Mouse (Mus musculus) stomach, embryonic 14.5 days (tissue): ENCODE results near the gene Fsip1. TPM values are rescaled to one million over a fixed set of nuclear protein-coding genes. Genes with fewer than 3 reads are reported as not detected.
A peak's percentile ranks its signal among the peaks of the same experiment; 100 is the strongest.

Experiments
- ATAC-seq: fragments of 200-750 bp; cut with Nextera tagmentation; 2 replicates; pipeline ENCODE4 v1.8.0; 2017; ENCODE audit warnings: low read depth, moderate TSS enrichment; ENCODE audit not compliant: insufficient number of reproducible peaks, insufficient read depth, low FRiP score
- H3K27ac ChIP-seq: fragments of 300-500 bp; sonication (generic); 2 replicates; pipeline ENCODE4 v1.5.1; 2014; ENCODE audit warnings: mild to moderate bottlenecking, low read length, moderate library complexity, mixed read lengths
- H3K27me3 ChIP-seq: fragments of 300-500 bp; sonication (generic); 2 replicates; pipeline ENCODE4 v1.6.1; 2014; ENCODE audit warnings: low read length, control low read depth, mixed read lengths; ENCODE audit not compliant: control insufficient read depth, insufficient read depth
- H3K36me3 ChIP-seq: fragments of 300-500 bp; sonication (generic); 2 replicates; pipeline ENCODE4 v1.6.1; 2014; ENCODE audit warnings: mild to moderate bottlenecking, control low read depth, low read length, moderate library complexity, mixed read lengths; ENCODE audit not compliant: control insufficient read depth, insufficient read depth
- H3K4me1 ChIP-seq: fragments of 300-500 bp; sonication (generic); 2 replicates; pipeline ENCODE4 v1.6.1; 2014; ENCODE audit warnings: low read length, control low read depth, mixed read lengths; ENCODE audit not compliant: control insufficient read depth, insufficient read depth
- H3K4me2 ChIP-seq: fragments of 300-500 bp; sonication (generic); replicated peaks from 2 replicates; pipeline ENCODE4 v1.6.1; 2014; ENCODE audit warnings: low read depth, low read length, control low read depth
- H3K4me3 ChIP-seq: fragments of 300-500 bp; sonication (generic); 2 replicates; pipeline ENCODE4 v1.5.1; 2014; ENCODE audit warnings: low read depth, low read length, control low read depth
- H3K9ac ChIP-seq: fragments of 300-500 bp; sonication (generic); replicated peaks from 2 replicates; pipeline ENCODE4 v1.6.1; 2014; ENCODE audit warnings: low read depth, mild to moderate bottlenecking, control low read depth, low read length, moderate library complexity, mixed read lengths
- H3K9me3 ChIP-seq: fragments of 300-500 bp; sonication (generic); 2 replicates; pipeline ENCODE4 v1.6.1; 2016; ENCODE audit warnings: low read depth, low read length, control low read depth; ENCODE audit not compliant: control insufficient read depth
- WGBS: fragments of 180-500 bp; shearing (Covaris S2); extraction: QIAGEN DNeasy Blood & Tissue Kit; methylation state at CpG from one replicate; pipeline ENCODE4 v1.1.7; 2014; 5-methylcytosine and 5-hydroxymethylcytosine counted together
- polyA plus RNA-seq: library from polyadenylated mRNA; unstranded; fragments of >200 nt; fragmentation: Nextera tagmentation; extraction: Ambion mirVana; gene quantifications from 2 replicates; pipeline ENCODE4 v1.2.1, GENCODE M21; 2014

The Fsip1 gene
- polyA plus RNA-seq, 1 experiment from 2014 or later = 0.43 TPM

DNA sequence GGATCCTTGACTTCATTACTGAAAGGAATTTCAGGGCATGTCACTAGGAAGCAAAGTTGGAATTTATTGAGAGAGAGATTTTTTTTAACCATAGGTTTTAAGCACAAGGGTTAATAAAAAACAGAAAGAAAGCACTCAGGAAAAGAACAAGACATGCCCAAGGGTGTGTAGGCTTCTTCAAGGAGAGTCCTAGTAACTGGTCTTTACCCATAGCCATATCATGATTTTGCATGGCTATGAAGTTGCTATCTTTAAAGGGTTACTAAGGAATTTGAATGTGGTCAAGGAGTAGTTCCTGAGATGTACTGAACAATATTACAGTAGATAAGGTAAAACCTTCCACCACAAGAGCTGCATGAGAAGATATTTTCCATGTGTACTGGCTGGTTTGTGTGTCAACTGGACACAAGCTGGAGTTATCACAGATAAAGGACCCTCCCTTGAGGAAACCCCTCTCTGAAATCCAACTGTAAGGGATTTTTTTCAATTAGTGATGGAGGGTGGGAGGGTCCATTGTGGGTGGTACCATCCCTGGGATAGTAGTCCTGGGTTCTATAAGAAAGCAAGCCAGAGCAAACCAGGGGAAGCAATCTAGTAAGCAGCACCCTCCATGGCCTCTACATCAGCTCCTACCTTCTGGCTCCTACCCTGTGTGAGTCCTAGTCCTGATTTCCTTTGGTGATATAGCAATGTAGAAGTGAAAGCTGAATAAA is 76.7 kb downstream of the Fsip1 start:
- Histone ChIP-seq H3K27ac (no peak overlapping the region; the same call in 1 of the 2 replicates), H3K36me3 (no peaks in the 10 kb centered on the region), H3K27me3 (no peaks in the 10 kb centered on the region), H3K4me2 (peak overlapping the region; percentile 38; the same call in 1 of the 2 replicates), H3K9ac (no peak overlapping the region), H3K9me3 (no peaks in the 10 kb centered on the region), H3K4me3 (no peak overlapping the region), H3K4me1 (no peaks in the 10 kb centered on the region)
- no peak for ATAC-seq

DNA sequence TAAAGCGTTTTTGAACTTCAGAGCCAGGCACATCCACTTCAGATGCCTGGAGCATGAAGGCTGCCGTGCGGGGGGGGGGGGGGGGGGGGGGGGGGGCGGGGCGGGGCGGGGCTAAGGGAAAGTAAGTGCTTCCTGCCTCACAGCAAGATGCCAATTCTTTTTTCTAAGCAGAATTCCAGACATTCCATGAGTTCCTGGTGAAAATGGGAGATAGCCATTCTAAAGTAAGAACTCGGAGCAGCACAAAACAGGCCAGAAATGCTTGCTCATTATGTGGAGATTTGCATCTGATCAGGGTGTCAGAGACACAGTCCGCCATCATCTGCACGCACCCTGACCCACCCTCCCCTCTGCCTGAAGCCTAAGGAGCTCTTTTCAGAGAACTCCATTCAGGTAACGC is 77.3 kb downstream of the Fsip1 start:
- no peaks in the 10 kb centered on the region for H3K9me3 ChIP-seq
- no peak overlapping the region; the same call in 1 of the 2 replicates for H3K27ac ChIP-seq
- H3K4me3 ChIP-seq = no peak overlapping the region
- H3K9ac ChIP-seq = no peak overlapping the region
- H3K27me3 ChIP-seq = no peaks in the 10 kb centered on the region
- no peaks in the 10 kb centered on the region for H3K36me3 ChIP-seq
- WGBS = 6% methylated on average over 8 of the region's 10 CpGs
- H3K4me2 ChIP-seq = peak overlapping the region; percentile 38; the same call in 1 of the 2 replicates
- ATAC-seq = no peak
- H3K4me1 ChIP-seq = no peaks in the 10 kb centered on the region

DNA sequence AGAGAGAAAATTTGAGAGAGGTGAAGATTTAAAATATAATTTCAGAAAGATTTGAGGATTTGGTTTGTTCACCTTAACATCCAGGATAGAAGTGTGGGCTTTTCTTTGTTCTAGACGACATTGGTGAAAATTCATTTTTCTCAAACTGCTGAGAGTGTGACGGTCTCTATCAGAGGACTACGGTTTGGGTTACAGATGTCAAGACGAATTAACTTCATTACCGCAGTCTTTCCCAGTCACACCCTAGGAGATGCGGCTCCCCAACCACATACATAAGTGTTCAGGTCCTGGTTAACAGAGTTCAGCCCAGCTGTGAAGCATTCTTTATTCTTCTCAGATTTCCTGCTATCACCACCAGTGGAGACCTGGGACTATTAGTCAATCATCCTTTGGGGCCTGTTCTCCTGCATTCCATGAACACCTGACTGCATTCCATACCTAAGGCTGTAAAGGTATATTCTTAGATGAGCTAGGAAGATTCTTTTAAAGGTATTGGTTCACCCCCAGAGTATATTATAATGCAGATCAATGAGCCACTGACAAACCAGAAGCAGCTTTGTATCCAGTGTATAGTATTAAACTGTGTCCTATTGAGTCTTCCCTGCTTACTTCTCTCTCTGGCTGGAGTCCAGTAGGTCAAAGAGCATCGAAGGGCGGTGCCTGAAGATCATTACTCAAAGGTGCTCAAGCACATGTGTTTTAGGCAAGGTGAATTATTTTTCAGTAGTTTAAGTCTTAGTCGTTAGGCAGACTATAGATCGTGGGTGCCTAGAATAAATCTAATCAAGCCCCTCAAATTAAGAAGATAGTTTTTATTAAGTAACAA is 82.0 kb downstream of the Fsip1 start:
- Histone ChIP-seq H3K4me2 (no peak overlapping the region), H3K4me3 (no peak overlapping the region), H3K27me3 (no peaks in the 10 kb centered on the region), H3K4me1 (no peaks in the 10 kb centered on the region), H3K9me3 (peaks cover 4% of the 10 kb centered on the region; the same call in 1 of the 2 replicates), H3K36me3 (no peaks in the 10 kb centered on the region), H3K9ac (no peak overlapping the region), H3K27ac (no peak overlapping the region)
- ATAC-seq = no peak
- 55% methylated on average over 10 of the region's 10 CpGs for WGBS

DNA sequence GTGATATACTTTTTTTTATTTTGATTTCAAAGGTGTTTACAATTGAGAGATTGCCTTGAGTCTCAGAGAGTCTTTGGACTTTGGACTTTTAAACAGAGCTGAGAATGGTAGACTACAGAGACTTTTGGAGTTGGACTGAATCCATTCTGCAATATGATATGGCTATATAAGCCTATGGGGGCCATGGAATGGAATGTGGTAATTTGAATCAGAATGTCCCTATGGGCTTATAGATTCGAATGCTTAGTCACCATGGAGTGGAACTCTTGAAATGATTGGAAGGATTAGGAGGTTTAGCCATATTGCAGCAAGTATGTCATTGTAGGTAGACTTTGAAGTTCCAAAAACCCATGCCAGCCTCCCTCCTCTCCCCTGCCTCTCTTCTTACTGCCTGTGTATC is 88.5 kb downstream of the Fsip1 start:
- 67% methylated on average over 1 of the region's 1 CpGs for WGBS
- no peak for ATAC-seq
- no peak overlapping the region for H3K4me2 ChIP-seq
- no peak overlapping the region for H3K9ac ChIP-seq
- H3K9me3 ChIP-seq = peaks cover 4% of the 10 kb centered on the region; the same call in 1 of the 2 replicates
- H3K4me1 ChIP-seq = 0 out of 2 replicates have a peak, but pooled peaks cover 3% of the 10 kb centered on the region
- H3K27me3 ChIP-seq = no peaks in the 10 kb centered on the region
- H3K4me3 ChIP-seq = no peak overlapping the region
- H3K27ac ChIP-seq = no peak overlapping the region
- no peaks in the 10 kb centered on the region for H3K36me3 ChIP-seq

DNA sequence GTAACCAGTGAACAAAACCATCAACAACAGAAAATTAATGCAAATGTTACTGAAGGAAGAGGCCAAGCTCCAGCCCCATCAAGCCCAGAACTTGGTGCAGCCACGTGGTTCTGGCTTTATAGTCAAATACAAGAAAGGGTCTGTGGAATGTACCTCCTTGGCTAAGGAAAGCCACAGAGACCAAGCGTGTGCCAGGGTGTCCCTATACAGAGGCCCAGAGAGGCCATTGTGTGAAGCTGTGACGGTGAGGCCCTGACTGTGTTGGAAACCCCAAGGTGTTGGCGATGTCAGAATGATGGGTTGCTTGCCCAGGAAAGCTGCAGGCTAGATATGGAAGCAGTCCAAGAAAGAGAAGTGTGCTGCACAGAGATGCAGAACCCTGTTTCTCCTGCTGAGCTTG is 89.0 kb downstream of the Fsip1 start:
- no peak for ATAC-seq

DNA sequence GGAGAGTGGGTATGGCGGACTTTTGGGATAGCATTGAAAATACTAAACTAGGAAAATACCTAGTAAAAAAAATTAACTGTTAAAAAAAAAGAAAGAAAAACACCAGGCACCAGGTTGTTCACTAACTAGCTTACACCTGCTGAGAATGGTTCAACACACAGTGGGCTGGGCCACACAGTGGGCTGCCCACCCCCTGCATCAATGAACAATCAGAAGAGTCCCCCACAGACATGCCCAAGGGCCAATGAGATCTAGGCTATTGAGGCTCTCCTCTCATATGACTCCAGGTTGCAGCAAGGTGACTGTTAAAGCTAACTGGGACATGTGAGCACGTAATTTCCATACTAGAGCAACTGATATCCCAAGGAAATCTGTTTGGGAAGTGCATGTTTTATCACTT is 91.1 kb downstream of the Fsip1 start:
- Histone ChIP-seq H3K27me3 (no peaks in the 10 kb centered on the region), H3K9ac (no peak overlapping the region), H3K27ac (no peak overlapping the region), H3K4me2 (no peak overlapping the region), H3K4me3 (no peak overlapping the region), H3K4me1 (peaks cover 11% of the 10 kb centered on the region; the same call in 1 of the 2 replicates), H3K9me3 (peaks cover 4% of the 10 kb centered on the region; the same call in 1 of the 2 replicates), H3K36me3 (no peaks in the 10 kb centered on the region)
- 94% methylated on average over 2 of the region's 2 CpGs for WGBS
- no peak for ATAC-seq

More for the DNA sequence above, 89.0 kb downstream of the Fsip1 start:
- no peak overlapping the region for H3K4me3 ChIP-seq
- H3K4me2 ChIP-seq = no peak overlapping the region
- no peak overlapping the region for H3K27ac ChIP-seq
- no peaks in the 10 kb centered on the region for H3K36me3 ChIP-seq
- WGBS = 75% methylated on average over 4 of the region's 4 CpGs
- no peak overlapping the region for H3K9ac ChIP-seq
- H3K9me3 ChIP-seq = peaks cover 4% of the 10 kb centered on the region; the same call in 1 of the 2 replicates
- 0 out of 2 replicates have a peak, but pooled peaks cover 3% of the 10 kb centered on the region for H3K4me1 ChIP-seq
- no peaks in the 10 kb centered on the region for H3K27me3 ChIP-seq

DNA sequence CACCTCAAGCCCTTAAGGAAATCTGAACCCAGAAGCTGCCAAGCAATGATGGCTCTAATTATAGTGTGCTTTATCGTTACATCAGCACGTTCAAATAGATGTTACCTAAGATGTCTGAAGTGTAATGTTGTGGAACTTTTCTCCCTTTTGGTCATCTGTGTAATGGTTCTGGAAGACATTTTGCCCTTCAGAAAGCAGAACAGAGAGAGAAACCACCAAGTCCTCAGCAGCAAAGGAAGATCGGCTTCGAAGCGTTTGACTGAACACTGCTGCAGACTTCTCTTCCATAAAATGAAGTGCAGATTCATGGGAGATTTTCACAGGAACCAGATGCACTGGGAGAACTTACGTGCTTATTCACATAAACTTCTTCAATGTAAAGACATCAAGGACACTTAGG is 92.6 kb downstream of the Fsip1 start:
- H3K4me1 ChIP-seq = peaks cover 21% of the 10 kb centered on the region; the same call in 1 of the 2 replicates
- WGBS = 86% methylated on average over 6 of the region's 6 CpGs

DNA sequence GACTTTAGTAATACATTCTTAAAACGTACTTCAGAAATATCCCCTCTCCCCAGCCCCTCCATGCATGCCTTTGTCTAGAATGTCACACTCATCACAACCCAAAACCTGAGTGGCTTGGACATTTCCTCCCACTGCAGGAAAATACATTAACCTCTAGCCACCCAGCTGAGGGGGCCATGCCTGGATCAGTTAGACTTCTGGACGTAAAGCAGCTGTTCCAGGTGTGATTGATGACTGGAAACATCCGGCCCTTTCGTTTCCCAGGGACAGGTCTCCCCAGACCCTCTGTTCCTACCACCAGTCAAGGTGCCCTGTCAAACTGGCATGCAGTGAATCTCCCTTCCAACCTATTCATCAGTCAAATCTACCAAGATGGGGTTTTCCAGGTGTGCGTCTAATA is 94.3 kb downstream of the Fsip1 start:
- H3K36me3 ChIP-seq = no peaks in the 10 kb centered on the region
- WGBS = 31% methylated on average over 5 of the region's 5 CpGs
- H3K27me3 ChIP-seq = no peaks in the 10 kb centered on the region
- H3K4me1 ChIP-seq = peaks cover 18% of the 10 kb centered on the region; the same call in 1 of the 2 replicates
- H3K27ac ChIP-seq = no peak overlapping the region
- H3K9me3 ChIP-seq = no peaks in the 10 kb centered on the region
- no peak overlapping the region for H3K9ac ChIP-seq
- H3K4me3 ChIP-seq = no peak overlapping the region
- ATAC-seq = no peak
- no peak overlapping the region for H3K4me2 ChIP-seq

More for the DNA sequence above, 92.6 kb downstream of the Fsip1 start:
- H3K9me3 ChIP-seq = no peaks in the 10 kb centered on the region
- no peak overlapping the region for H3K27ac ChIP-seq
- ATAC-seq = no peak
- H3K27me3 ChIP-seq = no peaks in the 10 kb centered on the region
- no peak overlapping the region for H3K4me3 ChIP-seq
- H3K9ac ChIP-seq = no peak overlapping the region
- no peak overlapping the region for H3K4me2 ChIP-seq
- H3K36me3 ChIP-seq = no peaks in the 10 kb centered on the region
